8 mouse cellular contexts compared by ENCODE assay signal in genomic region chr3:51416364-51417134, GRCm38 (mm10). TPM values are rescaled to one million over a fixed set of nuclear protein-coding genes. Genes with fewer than 3 reads are reported as not detected.
A peak's percentile ranks its signal among the peaks of the same experiment; 100 is the strongest.
DNase-seq lines count a peak whose midpoint lies in the region; ATAC-seq and TF ChIP-seq lines count a peak whose summit lies in the region.

No protein-coding gene starts in this region.

- peak overlapping the region; percentile 82 for H3K4me2 ChIP-seq in intestine, embryonic 16.5 days (ENCODE audit: low read depth, low read length)
- H3K4me2 ChIP-seq in liver, embryonic 11.5 days = peak overlapping the region; percentile 94
- peak overlapping the region; percentile 70 for H3K4me2 ChIP-seq in midbrain, postnatal 0 days (ENCODE audit: low read depth, low read length, poor library complexity, severe bottlenecking)

- ATAC-seq in activated CD4-positive, CD25-positive, alpha-beta regulatory T cell, adult 4 months = peak; percentile 51
- peak; percentile 39 for ATAC-seq in granulocyte monocyte progenitor cell, adult 5-6 weeks (replicated peaks; ENCODE audit: poor library complexity, severe bottlenecking)
- peak; percentile 49 for ATAC-seq in intestine, embryonic 16.5 days
- peak; percentile 48 for ATAC-seq in liver, embryonic 11.5 days (replicated peaks; ENCODE audit: low FRiP score)
- peak; percentile 25 for ATAC-seq in midbrain, postnatal 0 days (ENCODE audit: low FRiP score)

- H3K36me3 ChIP-seq in intestine, embryonic 16.5 days (ENCODE audit: control insufficient read depth, insufficient read depth, low read length) = no peaks in the 10 kb centered on the region
- H3K36me3 ChIP-seq in liver, embryonic 11.5 days (ENCODE audit: control insufficient read depth, insufficient read depth, low read length) = no peaks in the 10 kb centered on the region; the same call in 1 of the 2 replicates
- H3K36me3 ChIP-seq in midbrain, postnatal 0 days (ENCODE audit: insufficient read depth, low read length) = no peaks in the 10 kb centered on the region
- no peaks in the 10 kb centered on the region for H3K36me3 ChIP-seq in testis, adult 2 months (ENCODE audit: control insufficient read depth, insufficient read depth, low read length)

- WGBS in intestine, embryonic 16.5 days = under 1% methylated on average over 48 of the region's 68 CpGs
- under 1% methylated on average over 65 of the region's 68 CpGs for WGBS in liver, embryonic 11.5 days
- WGBS in midbrain, postnatal 0 days = 0% methylated on average over 46 of the region's 68 CpGs

- H3K9ac ChIP-seq in intestine, embryonic 16.5 days (ENCODE audit: low read depth, low read length) = peak overlapping the region; percentile 98
- peak overlapping the region; percentile 94 for H3K9ac ChIP-seq in liver, embryonic 11.5 days (ENCODE audit: low read depth, low read length)
- H3K9ac ChIP-seq in midbrain, postnatal 0 days (replicated peaks; ENCODE audit: low read length, poor library complexity, severe bottlenecking) = peak overlapping the region; percentile 93

- H3K27me3 ChIP-seq in intestine, embryonic 16.5 days (replicated peaks; ENCODE audit: control insufficient read depth, insufficient read depth, low read length) = no peaks in the 10 kb centered on the region
- H3K27me3 ChIP-seq in liver, embryonic 11.5 days (replicated peaks; ENCODE audit: control insufficient read depth, insufficient read depth, low read length) = no peaks in the 10 kb centered on the region
- H3K27me3 ChIP-seq in midbrain, postnatal 0 days (ENCODE audit: insufficient read depth, low read length) = no peaks in the 10 kb centered on the region
- H3K27me3 ChIP-seq in testis, adult 2 months (ENCODE audit: control insufficient read depth, insufficient read depth, low read length) = no peaks in the 10 kb centered on the region

- no peaks in the 10 kb centered on the region for H3K9me3 ChIP-seq in intestine, embryonic 16.5 days (ENCODE audit: control insufficient read depth, low read length)
- H3K9me3 ChIP-seq in liver, embryonic 11.5 days (ENCODE audit: control insufficient read depth, low read length) = no peaks in the 10 kb centered on the region
- no peaks in the 10 kb centered on the region for H3K9me3 ChIP-seq in midbrain, postnatal 0 days (ENCODE audit: low read length)

- H3K4me1 ChIP-seq in intestine, embryonic 16.5 days (ENCODE audit: control insufficient read depth, insufficient read depth, low read length) = peaks cover 22% of the 10 kb centered on the region
- peaks cover 18% of the 10 kb centered on the region for H3K4me1 ChIP-seq in liver, embryonic 11.5 days (replicated peaks; ENCODE audit: control insufficient read depth, insufficient read depth, low read length)
- peaks cover 8% of the 10 kb centered on the region; the same call in 1 of the 2 replicates for H3K4me1 ChIP-seq in midbrain, postnatal 0 days (ENCODE audit: insufficient read depth, low read length)
- peaks cover 2% of the 10 kb centered on the region; the same call in 1 of the 2 replicates for H3K4me1 ChIP-seq in testis, adult 2 months (ENCODE audit: control insufficient read depth, insufficient read depth, low read length)

- H3K27ac ChIP-seq in intestine, embryonic 16.5 days (ENCODE audit: low read length) = peak overlapping the region; percentile 95
- peak overlapping the region; percentile 88 for H3K27ac ChIP-seq in liver, embryonic 11.5 days (ENCODE audit: low read depth, low read length)
- peak overlapping the region; percentile 92 for H3K27ac ChIP-seq in midbrain, postnatal 0 days (ENCODE audit: low read depth, low read length)
- H3K27ac ChIP-seq in testis, adult 2 months (ENCODE audit: control insufficient read depth, insufficient read depth, low read depth, low read length) = peak overlapping the region; percentile 98

- no peak; the same call in 1 of the 2 replicates for TF ChIP-seq POLR2A in testis, adult 2 months (IDR thresholded peaks at IDR 0.05; ENCODE audit: control insufficient read depth, low read depth, low read length)

- TF ChIP-seq CTCF in midbrain, postnatal 0 days (IDR thresholded peaks at IDR 0.05) = no peak
- TF ChIP-seq CTCF in testis, adult 2 months (IDR thresholded peaks at IDR 0.05; ENCODE audit: control insufficient read depth, insufficient read depth, insufficient replicate concordance, low read depth, low read length) = no peak

- peak overlapping the region; percentile 98 for H3K4me3 ChIP-seq in intestine, embryonic 16.5 days (ENCODE audit: low read length)
- H3K4me3 ChIP-seq in liver, embryonic 11.5 days (ENCODE audit: low read depth, low read length) = peak overlapping the region; percentile 85
- H3K4me3 ChIP-seq in midbrain, postnatal 0 days (ENCODE audit: low read depth, low read length) = peak overlapping the region; percentile 98
- peak overlapping the region; percentile 94 for H3K4me3 ChIP-seq in testis, adult 2 months (ENCODE audit: control insufficient read depth, low read depth, low read length)

- DNase-seq in 416B (ENCODE audit: low read depth) = peak; percentile 57
- peak; percentile 57 for DNase-seq in embryo, embryonic 9.5 days (ENCODE audit: extremely low spot score)
- peak; percentile 67 for DNase-seq in liver, embryonic 11.5 days (ENCODE audit: low spot score)
- peak; percentile 7 for DNase-seq in midbrain, postnatal 0 days (ENCODE audit: low spot score)

RNA-seq across cellular contexts. Expression of gene Naa15, which starts 1.6 kb away (rescaled TPM):
- 10 to 100 TPM; 19.8 to 36.4 TPM for polyA plus RNA-seq in activated CD4-positive, CD25-positive, alpha-beta regulatory T cell, adult 4 months (2017; shearing (Covaris generic))
- 74.4 and 89.1 TPM in 2 replicates for total RNA-seq in granulocyte monocyte progenitor cell, adult 5-6 weeks (2014; fragmentation: Nextera tagmentation)
- 114 and 126 TPM in 2 replicates for total RNA-seq in granulocyte monocyte progenitor cell, adult 5-6 weeks (2017)
- 27.3 and 27.9 TPM in 2 replicates for polyA plus RNA-seq in intestine, embryonic 16.5 days (2015; fragmentation: Nextera tagmentation; extraction: Ambion mirVana)
- 48.4 and 50.6 TPM in 2 replicates for polyA plus RNA-seq in liver, embryonic 11.5 days (2014; fragmentation: Nextera tagmentation; extraction: Ambion mirVana)
- total RNA-seq in midbrain, postnatal 0 days (2014; rRNA removed) = 19.5 and 33.8 TPM in 2 replicates
- 26.4 and 29.7 TPM in 2 replicates for polyA plus RNA-seq in midbrain, postnatal 0 days (2015; fragmentation: Nextera tagmentation; extraction: Ambion mirVana)
- 9.9 and 15.0 TPM in 2 replicates for polyA plus RNA-seq in testis, adult 2 months (2012; rRNA removed)

RNA-seq across cellular contexts. Expression of gene Ndufc1, which starts 7.8 kb away (rescaled TPM):
- polyA plus RNA-seq in activated CD4-positive, CD25-positive, alpha-beta regulatory T cell, adult 4 months (2017; shearing (Covaris generic)) = 100 to 1,000 TPM; 213 to 287 TPM
- 243 and 263 TPM in 2 replicates for total RNA-seq in granulocyte monocyte progenitor cell, adult 5-6 weeks (2014; fragmentation: Nextera tagmentation)
- 76.8 and 110 TPM in 2 replicates for total RNA-seq in granulocyte monocyte progenitor cell, adult 5-6 weeks (2017)
- polyA plus RNA-seq in intestine, embryonic 16.5 days (2015; fragmentation: Nextera tagmentation; extraction: Ambion mirVana) = 906 and 911 TPM in 2 replicates
- 692 and 701 TPM in 2 replicates for polyA plus RNA-seq in liver, embryonic 11.5 days (2014; fragmentation: Nextera tagmentation; extraction: Ambion mirVana)
- 31.5 and 36.4 TPM in 2 replicates for total RNA-seq in midbrain, postnatal 0 days (2014; rRNA removed)
- polyA plus RNA-seq in midbrain, postnatal 0 days (2015; fragmentation: Nextera tagmentation; extraction: Ambion mirVana) = 961 and 994 TPM in 2 replicates
- polyA plus RNA-seq in testis, adult 2 months (2012; rRNA removed) = 361 and 448 TPM in 2 replicates

RNA-seq across cellular contexts. Expression of gene Mgarp, which starts 20.0 kb away (rescaled TPM):
- 1 to 10 TPM; 1.5 to 6.0 TPM for polyA plus RNA-seq in activated CD4-positive, CD25-positive, alpha-beta regulatory T cell, adult 4 months (2017; shearing (Covaris generic))
- total RNA-seq in granulocyte monocyte progenitor cell, adult 5-6 weeks (2014; fragmentation: Nextera tagmentation) = not detected in 2 replicates
- total RNA-seq in granulocyte monocyte progenitor cell, adult 5-6 weeks (2017) = not detected in 2 replicates
- polyA plus RNA-seq in intestine, embryonic 16.5 days (2015; fragmentation: Nextera tagmentation; extraction: Ambion mirVana) = 4.0 and 9.6 TPM in 2 replicates
- polyA plus RNA-seq in liver, embryonic 11.5 days (2014; fragmentation: Nextera tagmentation; extraction: Ambion mirVana) = 4.6 and 5.2 TPM in 2 replicates
- total RNA-seq in midbrain, postnatal 0 days (2014; rRNA removed) = 0.49 TPM in 1 of 2 replicates, not detected in the other
- 0.40 and 0.49 TPM in 2 replicates for polyA plus RNA-seq in midbrain, postnatal 0 days (2015; fragmentation: Nextera tagmentation; extraction: Ambion mirVana)
- polyA plus RNA-seq in testis, adult 2 months (2012; rRNA removed) = 17.9 and 19.9 TPM in 2 replicates

Comparison
In these comparisons a context has a peak if more than half of its experiments do, and no peak if none do; other contexts are left out.
1. Peak in every context shown above with its lines: DNase-seq, ATAC-seq, H3K4me3 ChIP-seq and H3K27ac ChIP-seq.
2. DNase-seq: peak in every context shown above with its lines; median percentile 67 in liver, embryonic 11.5 days; 57 in 416B; 57 in embryo, embryonic 9.5 days; 7 in midbrain, postnatal 0 days.